Mouse (Mus musculus): Measurements from ENCODE around the gene Uncx.
"Not testable (repeated sequence)": the region's sequence is repeated elsewhere in the genome, so short reads cannot be mapped to it uniquely, and the experiment has no call there.

The Uncx gene

DNA sequence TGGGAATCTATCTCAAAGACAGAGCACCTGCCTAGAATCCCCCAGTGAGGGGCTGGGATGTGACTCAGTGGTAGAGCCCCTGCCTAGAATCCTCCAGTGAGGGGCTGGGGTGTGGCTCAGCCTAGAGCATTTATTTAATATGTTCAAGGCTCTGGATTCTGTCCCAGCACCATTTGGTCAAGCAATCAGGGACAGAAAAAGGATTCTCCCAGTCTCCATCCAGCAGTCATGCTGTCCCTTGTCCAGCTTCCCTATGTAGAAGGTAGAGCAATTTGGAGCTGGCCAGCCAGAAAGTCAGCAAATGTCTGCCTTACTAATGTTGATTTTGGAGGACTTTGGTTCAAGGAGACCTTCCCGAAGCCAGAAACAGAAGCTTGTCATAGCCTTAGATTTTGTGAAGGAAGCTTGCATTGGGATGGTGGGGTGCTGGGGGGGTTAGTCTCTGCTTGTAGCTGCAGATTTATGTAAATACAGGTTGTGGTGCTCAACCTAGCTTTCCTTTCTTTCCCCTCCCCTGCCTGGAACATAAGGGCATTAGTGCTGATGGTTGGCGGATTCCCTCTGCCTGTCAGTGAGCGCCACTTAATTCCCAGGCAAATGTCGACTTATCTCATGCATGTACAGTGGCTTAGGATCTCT, 18.2 kb downstream of the Uncx start:
- DNase-seq (ENCODE audit: low spot score) = no peak

DNA sequence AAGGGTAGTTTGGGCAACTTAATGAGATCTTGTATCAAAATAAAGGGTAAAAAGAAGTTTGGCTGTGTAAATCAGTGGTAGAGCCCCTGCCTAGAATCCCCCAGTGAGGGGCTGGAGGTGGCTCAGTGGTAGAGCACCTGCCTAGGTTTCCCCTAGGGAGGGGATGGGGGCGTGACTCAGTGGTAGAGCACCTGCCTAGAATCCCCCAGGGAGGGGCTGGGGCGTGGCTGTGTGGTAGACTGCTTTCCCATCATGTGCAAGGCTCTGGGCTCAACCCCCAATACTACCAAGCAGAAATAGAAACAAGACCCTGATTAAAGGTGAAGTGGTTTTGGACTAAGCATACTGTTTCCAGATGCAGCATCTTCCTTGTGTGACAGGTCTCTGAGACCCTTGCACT, 21.4 kb downstream of the Uncx start:
- no peak for DNase-seq (ENCODE audit: low spot score)

- no peak for DNase-seq (ENCODE audit: low spot score)
Observed at GRCm38 (mm10) chr5:139565462-139565861, 22.2 kb downstream of the Uncx start.

DNA sequence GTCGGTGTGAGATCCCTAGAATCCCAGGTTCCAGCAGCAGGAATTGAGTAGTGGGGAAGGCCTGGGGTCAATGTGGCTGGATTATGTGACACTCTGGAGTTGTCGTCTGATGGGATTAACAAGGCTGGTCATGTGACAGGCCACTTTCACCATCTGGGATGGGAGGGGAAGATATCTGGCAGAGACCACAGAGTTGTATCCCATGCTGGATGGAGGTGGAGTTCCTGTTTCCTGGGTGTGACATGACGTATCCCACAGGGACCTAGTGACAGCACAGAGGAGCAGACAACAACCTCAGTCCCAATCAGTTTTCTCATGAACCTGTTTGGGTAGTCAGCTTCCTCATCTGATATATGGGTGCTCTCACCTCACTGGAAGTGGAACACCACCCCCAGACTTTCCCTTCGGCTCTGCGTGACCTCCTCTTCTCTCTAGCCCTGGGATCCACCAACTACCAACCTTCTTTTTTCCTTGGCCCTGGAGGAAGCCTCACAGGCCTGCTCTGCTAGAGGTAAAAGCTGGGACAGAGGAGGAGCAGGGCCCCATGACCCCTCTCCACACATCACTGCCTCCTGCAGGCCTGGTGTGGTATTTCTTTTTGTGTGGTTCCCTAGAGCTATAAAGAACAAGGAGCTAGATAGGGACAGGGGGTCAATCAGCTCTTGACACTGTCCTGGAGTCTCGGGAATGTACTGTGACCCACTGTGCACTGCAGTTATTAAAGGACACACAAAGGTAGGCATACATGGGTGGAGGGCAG, 23.5 kb downstream of the Uncx start:
- DNase-seq (ENCODE audit: low spot score) = no peak

GRCm38 (mm10) chr5:139568079-139568478, 24.8 kb downstream of the Uncx start:
- DNase-seq (ENCODE audit: low spot score) = no peak

DNA sequence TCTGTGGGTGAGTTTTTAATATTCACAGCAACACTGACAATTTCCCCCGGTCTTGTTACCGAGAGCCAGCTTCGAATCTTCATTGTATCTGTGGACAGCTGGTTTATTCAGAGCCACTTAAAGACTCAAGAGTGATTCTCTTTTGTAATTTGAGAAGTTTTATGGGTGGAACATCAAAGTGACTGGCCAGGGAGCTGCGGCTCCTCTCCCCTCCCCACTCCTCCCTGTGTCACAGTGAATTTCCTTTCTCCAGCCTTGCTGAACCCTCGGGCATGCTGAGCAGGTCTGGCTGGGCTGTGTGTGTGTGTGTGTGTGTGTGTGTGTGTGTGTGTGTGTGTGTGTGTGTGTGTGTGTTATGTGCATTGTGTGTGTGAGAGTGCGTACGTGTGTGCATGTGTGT, 29.2 kb downstream of the Uncx start:
- no peak for DNase-seq (ENCODE audit: low spot score)

DNA sequence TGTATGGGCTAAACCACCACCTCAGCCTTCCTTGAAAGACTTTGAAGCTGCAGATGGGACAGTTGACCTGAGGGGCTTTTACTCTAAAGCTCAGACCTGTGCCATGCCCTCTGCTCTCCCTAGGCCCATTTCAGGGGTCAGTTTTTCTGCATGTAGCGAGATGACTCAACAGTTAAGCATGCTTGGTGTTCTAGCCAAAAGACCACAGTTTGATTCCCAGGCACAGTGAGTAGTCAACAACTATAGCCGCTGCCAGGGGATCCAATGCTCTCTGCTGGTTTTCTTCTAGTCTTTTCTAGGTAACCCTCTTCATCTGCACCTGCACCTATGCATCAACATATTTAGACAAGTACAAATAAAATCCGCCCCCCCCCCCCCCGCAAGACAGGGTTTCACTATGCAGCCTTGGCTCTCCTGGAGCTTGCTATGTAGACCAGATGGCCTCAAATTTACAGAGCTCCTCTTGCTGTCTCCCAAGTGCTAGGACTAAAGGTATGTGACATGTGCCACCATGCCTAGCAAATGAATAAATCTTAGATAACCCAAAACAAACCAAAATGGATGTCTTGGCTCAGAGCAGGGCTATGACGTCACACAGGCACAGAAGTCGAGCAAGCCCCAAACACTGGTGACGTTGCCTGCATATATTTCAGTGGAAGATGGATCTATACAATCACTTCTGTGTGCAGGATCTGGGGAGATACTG, 30.5 kb downstream of the Uncx start:
- no peak for DNase-seq (ENCODE audit: low spot score)

- DNase-seq (ENCODE audit: low spot score) = no peak
Observed at GRCm38 (mm10) chr5:139575054-139575453, 31.8 kb downstream of the Uncx start.

GRCm38 (mm10) chr5:139580171-139580743, 37.0 kb downstream of the Uncx start:
- DNase-seq (ENCODE audit: low spot score) = no peak

GRCm38 (mm10) chr5:139581308-139581868, 38.1 kb downstream of the Uncx start:
- no peak for DNase-seq (ENCODE audit: low spot score)

- DNase-seq (ENCODE audit: low spot score) = no peak
Observed at GRCm38 (mm10) chr5:139584971-139585747, 41.9 kb downstream of the Uncx start.

- DNase-seq (ENCODE audit: low spot score) = no peak
Observed at GRCm38 (mm10) chr5:139585748-139586060, 42.4 kb downstream of the Uncx start.

- DNase-seq (ENCODE audit: low spot score) = not testable (repeated sequence)
Observed at GRCm38 (mm10) chr5:139587459-139587858, 44.2 kb downstream of the Uncx start.

DNA sequence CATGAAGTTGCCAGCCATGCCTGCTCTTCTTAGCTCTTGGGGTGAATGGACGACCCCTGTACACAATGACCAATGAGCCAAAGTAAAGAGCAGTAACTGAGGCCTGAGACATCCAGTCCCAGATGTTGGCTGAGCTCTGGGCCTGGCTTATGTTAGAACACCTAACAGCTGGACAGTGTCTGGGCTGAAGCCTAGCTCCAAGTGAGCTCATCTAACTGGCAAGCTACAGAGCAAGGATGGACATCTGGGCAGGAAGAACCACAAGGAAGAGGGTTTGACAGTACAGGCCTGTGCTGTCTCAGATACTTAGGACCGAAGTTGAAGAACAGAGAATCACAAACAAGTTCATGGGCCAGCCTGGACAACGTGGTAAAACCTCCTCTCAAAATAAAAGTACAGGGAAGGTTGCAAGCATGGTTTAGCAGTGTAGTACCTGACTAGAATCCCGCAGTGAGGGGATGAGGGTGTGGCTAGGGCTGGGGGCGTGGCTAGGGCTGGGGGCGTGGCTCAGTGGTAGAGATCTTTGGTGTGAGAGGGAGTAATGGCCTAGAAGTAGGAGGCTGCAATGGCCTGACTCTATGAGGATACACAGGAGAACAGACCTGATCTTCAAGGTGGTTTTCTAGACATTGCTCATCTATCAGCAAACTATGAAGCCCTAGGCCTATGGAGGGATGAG, 47.5 kb downstream of the Uncx start:
- DNase-seq (ENCODE audit: low spot score) = not testable (repeated sequence)

DNA sequence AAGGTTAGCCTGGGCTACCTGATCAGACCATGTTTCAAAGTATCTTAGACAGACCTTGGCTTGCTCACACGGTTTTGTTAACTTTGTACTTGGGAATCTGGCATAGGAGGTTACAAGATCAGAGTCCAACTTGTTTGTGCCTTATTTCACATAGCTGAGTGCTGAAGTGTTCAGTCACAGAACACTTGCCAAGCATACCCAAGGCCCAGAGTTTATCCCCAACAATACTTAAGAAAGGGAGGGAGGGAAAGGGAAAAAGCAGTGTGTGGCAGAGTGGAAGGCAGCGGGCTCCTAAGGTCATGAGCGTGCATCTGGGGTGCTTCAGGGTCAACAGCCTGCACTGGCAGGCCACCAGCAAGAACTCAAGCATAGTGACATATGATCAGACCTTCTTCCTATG, 48.7 kb downstream of the Uncx start:
- no peak for DNase-seq (ENCODE audit: low spot score)

GRCm38 (mm10) chr5:139592850-139593249, 49.6 kb downstream of the Uncx start:
- no peak for DNase-seq (ENCODE audit: low spot score)

DNA sequence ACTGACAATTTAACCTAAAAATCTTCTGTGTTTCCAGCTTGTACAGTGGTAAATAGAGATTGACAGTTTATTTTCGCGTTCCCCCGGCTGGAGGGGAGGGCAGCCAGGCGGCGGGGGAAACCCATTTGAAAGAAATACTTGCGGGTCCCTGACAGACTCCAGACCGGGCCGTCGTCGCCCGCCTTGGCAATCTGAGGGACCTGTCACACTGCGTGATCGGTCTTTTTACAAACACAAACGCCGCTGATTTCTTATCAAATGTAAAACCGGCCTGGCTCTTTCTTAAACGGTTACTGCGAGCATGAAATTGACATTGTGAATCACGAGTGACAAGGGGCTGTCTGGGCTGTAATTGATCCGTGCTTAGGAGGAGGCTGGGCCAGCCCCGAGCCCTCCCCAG, 50.5 kb downstream of the Uncx start:
- DNase-seq (ENCODE audit: low spot score) = no peak

GRCm38 (mm10) chr5:139595001-139595400, 51.7 kb downstream of the Uncx start:
- no peak for DNase-seq (ENCODE audit: low spot score)
